Mouse (Mus musculus): ENCODE measurements around the gene Sdhaf1.

- TF ChIP-seq CTCF (IDR thresholded peaks at IDR 0.05; ENCODE audit: low read depth) = no peak
- no peak for TF ChIP-seq EP300 (IDR thresholded peaks at IDR 0.05; ENCODE audit: low read depth)
These were observed 36.8 kb downstream of the Sdhaf1 start for GRCm38 (mm10) chr7:30286701-30287410.
